Mouse (Mus musculus): Measurements from ENCODE around the gene Pim3.

DNA sequence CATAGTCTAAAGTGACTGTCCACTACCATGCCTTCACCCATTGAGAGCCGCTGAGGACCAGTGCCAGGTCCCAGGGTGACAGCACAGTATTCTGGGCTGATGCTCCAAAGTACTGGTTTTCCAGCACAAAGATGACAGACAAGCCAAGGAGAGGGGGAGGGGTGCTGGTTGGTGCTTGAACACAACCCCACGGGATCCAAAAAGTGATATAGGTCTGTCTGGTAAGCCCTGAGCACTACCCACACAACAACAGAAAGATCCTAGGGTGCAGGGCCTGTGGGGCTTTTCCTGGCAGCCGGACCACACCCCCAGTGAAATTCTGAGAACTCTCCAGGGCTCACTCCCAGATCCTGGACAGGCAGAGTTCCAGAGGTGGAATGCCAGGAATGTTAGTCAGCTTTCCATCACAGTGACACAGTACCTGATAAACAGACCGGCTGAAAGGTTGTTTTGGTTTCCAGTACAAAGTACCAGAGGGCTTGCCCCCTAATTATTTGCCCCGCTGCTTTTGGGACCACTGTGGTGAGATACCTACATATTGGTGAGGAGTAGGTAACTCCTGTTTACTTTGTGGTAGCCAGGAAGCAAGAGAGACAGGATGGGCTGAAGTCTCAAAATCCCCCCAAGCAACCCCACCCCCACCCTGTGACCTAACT is 5.5 kb downstream of the Pim3 start:
- TF ChIP-seq POLR2A (IDR thresholded peaks at IDR 0.05; ENCODE audit: insufficient read length, low read depth), result no peak
- no peak for TF ChIP-seq USF1 (IDR thresholded peaks at IDR 0.05; ENCODE audit: low read depth)
- TF ChIP-seq MYOD1 (IDR thresholded peaks at IDR 0.05; ENCODE audit: control insufficient read depth in 1 of 3, insufficient read length in 2 of 3, low read depth in 2 of 3), result no peak
- no peak for TF ChIP-seq MYOG (IDR thresholded peaks at IDR 0.05; ENCODE audit: control insufficient read depth in 1 of 3, insufficient read depth in 1 of 3, insufficient read length in 2 of 3, low read depth in 2 of 3)
- no peak for TF ChIP-seq MAX (IDR thresholded peaks at IDR 0.05; ENCODE audit: low read depth)
